Mouse (Mus musculus) lung, postnatal 25 days (tissue): ENCODE measurements at regions not wholly inside any gene's neighbourhood (a gene's known extent, or its start where the extent isn't known, plus 50 kb on each side); places are given as distances from the start of the nearest gene placed in this dataset.
A peak's percentile ranks its signal among the peaks of the same experiment; 100 is the strongest.
"Not testable (repeated sequence)": the region's sequence is repeated elsewhere in the genome, so short reads cannot be mapped to it uniquely, and the experiment has no call there.

Source experiments
- DNase-seq: peaks from one replicate; pipeline ENCODE4 v3.0.0; 2022; ENCODE audit warnings: low spot score

DNA sequence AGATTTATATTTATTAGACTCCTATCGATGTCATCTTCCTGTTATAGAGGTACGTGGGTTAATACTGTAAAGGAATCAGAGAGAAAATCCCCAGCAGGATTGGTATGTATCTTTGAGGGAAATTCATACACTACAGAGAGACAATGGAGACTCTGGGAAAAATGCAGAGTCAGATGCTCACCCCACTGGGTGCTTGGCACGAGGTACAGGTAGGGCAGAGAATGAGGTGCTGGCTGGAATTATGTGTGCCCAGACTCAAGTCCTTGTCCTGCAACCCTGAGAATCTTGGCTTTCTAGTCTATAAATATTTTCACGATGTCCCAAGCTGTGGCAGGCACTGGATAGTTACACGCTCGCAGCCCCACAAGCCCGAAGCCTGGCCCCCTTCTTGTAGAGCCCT is 57.8 kb upstream of the Cry1 start:
- no peak for DNase-seq

DNA sequence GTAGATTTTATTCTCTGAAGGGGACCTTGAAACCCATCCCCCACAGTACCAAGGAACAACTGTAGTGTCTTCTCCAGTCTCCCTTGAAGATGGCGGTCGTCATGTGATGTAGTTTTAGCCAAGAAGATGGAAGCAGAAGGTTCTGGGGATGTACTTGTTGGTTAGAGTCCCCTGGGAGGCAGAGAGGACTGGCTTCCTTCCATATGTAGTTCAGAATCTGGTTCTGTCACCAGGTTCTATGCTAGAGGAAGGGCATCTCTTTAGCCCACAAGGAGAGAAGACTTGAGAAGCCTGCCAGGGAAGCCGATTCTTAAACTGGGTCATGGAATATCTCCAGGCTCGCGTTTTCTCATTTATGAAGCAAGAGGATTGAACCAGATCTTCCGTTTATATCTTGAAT is 58.7 kb upstream of the Cry1 start:
- no peak for DNase-seq

- no peak for DNase-seq
Measured at GRCm38 (mm10) chr10:85265746-85266145, 80.9 kb upstream of the Cry1 start.

DNA sequence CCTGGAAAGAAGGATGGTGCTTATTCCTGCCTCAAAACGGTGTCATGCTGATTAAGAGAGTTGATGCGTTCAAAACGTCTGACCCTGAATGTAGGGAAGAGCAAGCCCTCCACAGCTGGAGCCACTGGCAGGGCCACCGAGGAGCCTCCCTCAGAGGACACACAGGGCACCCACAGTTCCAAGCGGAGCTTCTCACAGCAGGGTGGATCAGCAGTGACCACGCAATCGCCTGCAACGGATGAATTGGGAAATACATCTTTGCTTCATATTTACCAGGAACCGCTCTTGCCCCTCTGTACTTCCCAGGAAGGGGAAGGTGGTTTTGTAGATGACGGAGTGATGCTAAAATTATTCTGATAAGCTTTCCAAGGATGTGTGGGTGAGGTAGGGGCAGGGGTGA is 81.3 kb upstream of the Cry1 start:
- peak; percentile 1 for DNase-seq

DNA sequence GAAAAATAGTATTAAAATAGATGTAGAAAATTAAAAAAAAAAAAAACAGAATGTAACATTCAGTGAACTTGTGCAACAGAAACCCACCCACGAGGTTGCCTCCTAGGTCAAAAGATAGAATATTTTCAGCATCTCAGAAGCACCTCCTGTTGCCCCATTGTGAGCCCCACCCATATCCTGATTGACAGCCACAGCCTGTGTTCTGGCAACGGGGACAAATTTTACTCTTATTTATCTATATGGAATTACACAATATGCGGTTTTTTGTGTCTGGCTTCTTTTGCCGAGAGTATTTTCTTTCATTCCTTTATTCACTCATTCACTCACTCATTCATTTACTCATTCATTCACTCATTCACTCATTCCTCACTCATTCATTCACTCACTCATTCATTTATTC is 81.9 kb upstream of the Cry1 start:
- no peak for DNase-seq

GRCm38 (mm10) chr10:85270209-85270608 is 85.3 kb upstream of the Cry1 start:
- DNase-seq: no peak

GRCm38 (mm10) chr10:85276793-85277192 is 91.9 kb upstream of the Cry1 start:
- no peak for DNase-seq

DNA sequence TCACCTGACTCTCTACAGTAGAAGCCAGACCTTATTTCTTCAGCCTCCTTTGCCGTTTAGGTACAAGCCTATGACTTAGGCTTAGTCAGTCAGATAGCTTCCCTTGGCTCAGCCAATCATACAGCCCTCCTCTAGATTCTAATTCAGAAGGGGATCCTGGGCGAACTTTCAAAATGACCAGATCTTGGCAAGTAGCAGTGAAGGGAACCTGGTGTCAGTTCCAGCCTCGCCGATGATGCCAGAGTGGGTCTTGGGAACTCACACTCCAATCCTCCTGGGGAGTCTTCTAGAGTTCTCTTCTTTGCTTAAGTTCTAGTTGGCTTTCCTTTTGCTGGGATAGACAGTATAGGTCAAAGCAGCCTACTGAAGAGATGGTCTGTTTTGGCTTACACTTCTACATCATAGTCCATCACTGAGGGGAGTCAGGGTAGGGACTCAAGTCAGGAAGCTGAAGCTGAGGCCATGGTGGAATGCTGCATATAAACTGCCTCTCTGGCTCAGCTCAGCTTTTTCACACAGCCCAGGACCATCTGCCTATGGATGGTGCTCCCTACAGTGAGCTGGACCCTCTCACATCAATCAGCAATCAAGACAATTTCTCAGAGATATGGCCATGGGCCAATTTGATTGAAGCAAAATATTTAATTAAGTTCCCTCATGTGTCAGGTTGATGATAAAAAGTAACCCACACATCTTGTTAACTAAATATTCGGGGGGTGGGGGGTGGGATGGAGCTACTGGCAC is 94.7 kb upstream of the Btbd11 start:
- no peak for DNase-seq

DNA sequence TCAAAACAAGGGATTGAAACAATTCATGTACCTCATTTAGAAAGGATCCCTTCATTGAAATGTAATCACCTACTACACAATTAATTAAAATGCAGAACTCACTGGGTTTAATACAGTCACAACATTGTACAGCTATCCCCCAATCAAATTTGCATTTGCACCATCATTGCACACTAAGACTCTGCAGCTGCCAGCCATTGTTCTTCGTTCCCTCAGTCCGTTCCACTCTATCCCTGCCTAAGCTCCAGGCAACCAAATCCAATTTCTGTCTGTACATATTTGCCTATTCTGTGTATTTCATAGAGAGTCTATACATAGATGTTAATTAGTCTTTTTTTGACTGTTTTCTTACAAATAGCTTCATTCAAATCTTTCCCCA is 94.1 kb upstream of the Btbd11 start:
- DNase-seq: no peak

- DNase-seq: no peak
Measured at GRCm38 (mm10) chr10:85293071-85293783, 93.4 kb upstream of the Btbd11 start.

GRCm38 (mm10) chr10:85295133-85295887 is 91.3 kb upstream of the Btbd11 start:
- no peak for DNase-seq

DNA sequence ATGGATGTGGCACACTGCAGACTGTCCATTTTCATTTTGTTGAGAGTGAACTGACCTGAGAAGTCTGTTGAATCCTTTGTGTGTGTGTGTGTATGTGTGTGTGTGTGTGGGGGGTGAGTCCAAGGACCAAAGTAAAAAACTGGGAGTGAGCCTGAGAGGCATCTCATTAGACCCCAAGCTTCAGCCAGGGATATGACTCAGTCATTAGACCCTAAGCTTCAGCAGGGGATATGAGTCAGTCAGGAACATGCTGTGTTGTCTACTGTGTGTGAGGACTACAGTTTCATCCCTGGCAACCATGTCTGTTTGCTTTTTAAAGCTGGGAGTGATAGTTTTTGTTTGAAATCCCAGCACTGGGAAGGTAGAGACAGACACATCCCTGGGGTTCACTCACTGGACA is 74.8 kb upstream of the Btbd11 start:
- no peak for DNase-seq

DNA sequence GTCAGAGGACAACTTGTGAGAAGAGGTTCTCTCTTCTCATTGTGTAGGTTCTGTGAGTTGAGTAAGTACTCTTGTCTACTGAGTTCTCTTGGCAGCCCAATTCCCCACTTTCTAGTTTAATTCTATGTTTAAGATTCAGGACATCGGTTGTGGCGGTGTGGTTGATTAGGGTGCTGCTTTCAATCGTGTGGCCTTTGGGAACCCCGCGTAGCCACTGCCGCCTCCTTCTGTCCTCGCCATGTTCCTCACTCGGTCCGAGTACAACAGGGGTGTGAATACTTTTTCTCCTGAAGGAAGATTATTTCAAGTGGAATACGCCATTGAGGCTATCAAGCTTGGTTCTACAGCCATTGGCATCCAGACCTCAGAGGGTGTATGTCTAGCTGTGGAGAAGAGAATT is 73.3 kb upstream of the Btbd11 start:
- not testable (repeated sequence) for DNase-seq

GRCm38 (mm10) chr10:85320971-85321370 is 65.6 kb upstream of the Btbd11 start:
- no peak for DNase-seq

- DNase-seq: no peak
Measured at GRCm38 (mm10) chr10:85322280-85322679, 64.3 kb upstream of the Btbd11 start.

DNA sequence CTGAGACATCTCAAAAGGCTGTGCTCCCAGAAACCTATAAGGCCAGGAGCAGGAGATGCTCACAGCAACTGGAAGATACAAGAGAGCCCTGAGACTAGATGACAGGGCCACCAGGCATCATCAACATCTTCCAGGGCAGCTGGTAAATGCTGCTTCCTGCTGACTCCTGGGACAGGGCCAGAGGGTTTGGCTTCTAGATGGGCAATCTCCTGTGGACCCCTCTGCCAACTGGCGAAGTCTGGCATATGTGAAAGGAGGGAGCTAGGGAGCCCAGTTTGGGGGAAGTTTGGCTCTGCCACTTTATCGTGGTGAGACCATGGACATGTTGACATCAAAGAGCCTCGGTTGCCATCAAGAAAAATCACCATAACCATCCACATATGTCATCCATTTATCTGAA is 57.2 kb upstream of the Btbd11 start:
- no peak for DNase-seq

- DNase-seq: peak; percentile 11
Measured at GRCm38 (mm10) chr10:85330938-85331691, 55.5 kb upstream of the Btbd11 start.
